Mouse (Mus musculus): Measurements from ENCODE around the gene Gna12.

- no peak for TF ChIP-seq HCFC1 (IDR thresholded peaks at IDR 0.05; ENCODE audit: low read depth, low read length)
- no peak for TF ChIP-seq CHD1 (IDR thresholded peaks at IDR 0.05; ENCODE audit: low read depth, low read length)
- TF ChIP-seq ZMIZ1 (IDR thresholded peaks at IDR 0.05; ENCODE audit: low read depth, low read length), result no peak
- TF ChIP-seq EP300 (IDR thresholded peaks at IDR 0.05; ENCODE audit: low read depth in 1 of 2, low read length in 2 of 2), result no peak
- TF ChIP-seq CTCF (IDR thresholded peaks at IDR 0.05 in 2 of 3, conservative IDR thresholded peaks at IDR 0.05 in 1 of 3; ENCODE audit: control insufficient read depth in 1 of 3, insufficient read depth in 1 of 3, low read depth in 2 of 3, low read length in 3 of 3, poor library complexity in 1 of 3, severe bottlenecking in 1 of 3), result no peak
- no peak for TF ChIP-seq POLR2AphosphoS5 (IDR thresholded peaks at IDR 0.05; ENCODE audit: borderline replicate concordance, low read depth, low read length)
- no peak for TF ChIP-seq E2F4 (IDR thresholded peaks at IDR 0.05; ENCODE audit: borderline replicate concordance, low read depth, low read length)
- TF ChIP-seq POLR2A (IDR thresholded peaks at IDR 0.05; ENCODE audit: control insufficient read depth in 1 of 2, insufficient read depth in 1 of 2, low read depth in 1 of 2, low read length in 2 of 2, poor library complexity in 1 of 2), result no peak
- TF ChIP-seq USF1 (IDR thresholded peaks at IDR 0.05; ENCODE audit: low read depth, low read length), result no peak
Observed at GRCm38 (mm10) chr5:140812699-140813098, 17.5 kb downstream of the Gna12 start.

Measured in MEL (cell line).